Mouse (Mus musculus) ovary, postnatal 36 days (tissue): ENCODE data around the gene Hist1h2br.
A peak's percentile ranks its signal among the peaks of the same experiment; 100 is the strongest.
"Not testable (repeated sequence)": the region's sequence is repeated elsewhere in the genome, so short reads cannot be mapped to it uniquely, and the experiment has no call there.

Experiments
- DNase-seq: peaks from one replicate; pipeline ENCODE4 v3.0.0; 2022; ENCODE audit warnings: low spot score, mixed read lengths

The Hist1h2br gene

DNA sequence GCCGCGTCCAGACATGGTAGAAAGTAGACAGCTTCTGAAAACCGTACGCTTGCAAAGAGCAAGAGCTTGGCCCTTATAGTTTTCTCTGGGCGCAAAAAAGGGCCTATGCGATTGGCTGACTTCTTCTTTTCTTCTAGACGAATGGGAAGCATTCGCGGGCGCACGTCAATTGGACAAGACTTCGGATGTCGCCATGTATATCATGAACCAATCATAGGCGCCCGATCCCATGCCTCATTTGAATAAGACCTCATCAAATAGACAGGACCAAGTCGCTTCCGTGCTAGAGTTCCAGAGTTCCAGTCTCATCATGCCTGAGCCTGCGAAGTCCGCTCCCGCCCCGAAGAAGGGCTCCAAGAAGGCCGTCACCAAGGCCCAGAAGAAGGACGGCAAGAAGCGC lies at the start of gene Hist1h2br, which contains the start of gene Hist1h2ap:
TSS of gene Hist1h2br (plus strand) at position 283 of the 400 bp plus-strand sequence.
TSS of gene Hist1h2ap (minus strand) at position 47 of the 400 bp plus-strand sequence.
- DNase-seq, result not testable (repeated sequence)

DNA sequence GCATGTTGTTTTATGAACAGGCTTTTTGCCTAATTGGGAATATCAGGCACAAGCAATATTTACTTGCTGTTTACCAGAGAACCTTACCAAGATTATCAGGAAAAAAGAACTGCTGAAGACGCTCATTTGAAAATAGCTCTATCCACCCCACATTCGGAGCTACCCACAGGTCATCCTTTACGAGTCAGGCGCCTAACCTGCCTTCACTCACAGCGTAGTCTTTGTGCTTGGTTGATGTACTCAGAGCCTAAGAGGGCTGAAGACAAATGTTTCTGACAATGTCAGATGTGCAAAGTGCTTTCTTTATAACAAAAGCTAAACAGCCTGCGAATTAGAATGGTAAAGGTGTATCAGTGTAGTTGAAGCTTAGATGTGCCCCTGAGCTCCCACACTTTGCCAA lies 49.2 kb upstream of the Hist1h2br start:
- no peak for DNase-seq

DNA sequence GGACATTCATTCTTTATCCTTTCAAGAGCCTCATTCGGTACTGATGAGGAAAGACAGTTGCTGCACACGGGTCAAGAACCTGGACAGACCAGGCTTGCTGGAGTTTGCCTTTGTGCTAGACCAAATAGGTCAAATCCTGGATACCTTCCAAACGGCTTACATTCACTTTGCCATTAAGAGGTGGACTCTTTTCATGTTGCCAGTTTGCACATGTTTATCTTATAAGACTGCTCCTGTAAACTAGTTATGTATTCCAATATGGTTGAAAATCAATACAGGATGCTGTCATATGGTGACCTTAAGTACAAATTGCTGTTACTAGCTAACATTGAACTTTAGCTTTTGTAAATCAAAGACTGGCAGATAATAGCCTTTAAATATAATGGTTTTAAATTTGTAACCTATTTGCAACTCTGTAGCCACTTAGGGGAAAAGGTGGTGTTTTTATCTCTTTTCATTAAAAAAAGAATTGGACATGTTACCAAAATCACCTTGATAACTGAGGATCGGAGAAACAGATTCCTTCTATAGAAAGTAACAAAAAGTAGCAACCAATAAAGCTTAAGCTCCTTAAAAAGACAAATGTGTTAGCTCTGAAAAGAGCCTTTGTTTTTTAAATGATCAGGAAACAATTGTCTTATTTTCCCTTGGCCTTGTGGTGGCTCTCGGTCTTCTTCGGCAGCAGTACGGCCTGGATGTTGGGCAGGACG lies 47.2 kb upstream of the Hist1h2br start:
- DNase-seq, result no peak

- peak; percentile 75 for DNase-seq
Measured at GRCm38 (mm10) chr13:21786899-21787629, 46.5 kb upstream of the Hist1h2br start, which contains the start of the genes Hist1h2an and Hist1h2bp. TSS of gene Hist1h2an (minus strand) at chr13:21787218. TSS of gene Hist1h2bp (plus strand) at chr13:21787461.

GRCm38 (mm10) chr13:21787760-21788593 lies 45.6 kb upstream of the Hist1h2br start:
- DNase-seq, result no peak

DNA sequence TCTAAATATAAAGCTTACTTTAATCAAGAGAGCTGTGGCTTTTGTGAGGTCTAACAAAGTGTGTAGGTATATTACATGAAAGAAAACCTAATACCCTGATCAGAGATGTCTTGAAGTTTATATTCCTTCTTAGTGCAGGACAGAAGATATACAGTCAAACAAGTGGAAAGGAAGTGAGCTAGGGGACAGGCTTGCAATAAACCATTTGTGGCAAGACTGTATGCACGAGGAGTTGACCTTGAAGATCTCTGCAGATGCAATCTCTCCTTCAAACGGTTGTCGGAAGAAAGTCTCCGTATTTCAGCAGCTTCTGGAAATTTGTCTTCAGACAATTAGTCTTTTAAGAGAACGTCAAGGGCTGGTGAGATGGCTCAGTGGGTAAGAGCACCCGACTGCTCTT lies 43.6 kb upstream of the Hist1h2br start:
- DNase-seq, result no peak

DNA sequence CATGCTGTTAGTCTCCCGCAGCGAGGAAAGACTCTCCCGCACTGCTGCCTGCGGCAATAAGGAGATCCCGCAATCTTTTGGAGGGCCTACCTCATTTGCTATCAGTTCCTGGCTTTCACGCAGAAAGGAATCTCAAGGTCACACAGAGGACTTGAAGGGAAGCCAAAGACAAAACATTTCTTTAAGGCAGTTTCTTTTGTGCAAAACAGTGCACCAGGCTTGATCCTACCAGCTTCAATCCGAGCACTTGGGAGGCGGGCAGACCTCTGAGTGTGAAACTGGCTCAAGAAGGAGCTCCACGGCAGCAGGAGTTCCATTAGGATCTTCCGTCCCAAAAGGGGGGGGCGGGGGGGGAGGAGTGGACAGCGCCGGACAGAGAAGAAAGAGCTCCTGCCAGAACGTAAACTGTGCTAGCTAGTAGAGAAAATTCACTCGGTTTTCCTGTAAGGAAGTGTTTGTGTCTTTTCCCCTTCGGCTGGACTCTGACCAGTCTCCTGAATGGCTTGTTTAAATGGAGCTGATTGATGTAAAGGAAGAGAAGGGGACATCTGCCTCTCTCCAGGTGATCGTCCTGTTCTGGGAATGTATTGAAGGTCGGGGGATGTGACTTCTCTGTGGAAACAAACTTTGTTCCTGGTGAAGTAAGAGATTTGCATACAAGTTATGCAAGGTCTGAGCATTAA lies 42.8 kb upstream of the Hist1h2br start:
- DNase-seq, result peak; percentile 22

- no peak for DNase-seq
Measured at GRCm38 (mm10) chr13:21795584-21795983, 38.0 kb upstream of the Hist1h2br start.

GRCm38 (mm10) chr13:21797163-21797562 lies 36.4 kb upstream of the Hist1h2br start:
- not testable (repeated sequence) for DNase-seq

DNA sequence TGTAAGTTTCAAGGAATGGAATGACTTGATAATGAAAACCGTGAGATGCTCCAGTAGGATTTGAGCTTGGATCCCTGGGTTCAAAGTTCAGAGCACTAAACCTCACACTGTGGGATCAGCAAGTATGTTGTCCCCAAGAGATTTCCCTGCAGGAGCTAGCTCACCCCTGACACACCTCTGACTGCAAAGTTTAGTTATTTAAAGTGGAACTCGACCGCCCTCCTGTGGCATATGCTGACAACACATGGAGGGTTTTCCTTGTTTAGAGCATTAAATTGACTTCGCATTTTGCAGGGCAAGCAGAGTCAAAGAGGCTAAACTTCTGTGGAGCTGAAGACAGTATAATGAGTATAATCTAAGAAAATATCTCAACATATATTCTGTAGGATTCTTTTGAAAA lies 30.5 kb upstream of the Hist1h2br start:
- DNase-seq, result not testable (repeated sequence)

DNA sequence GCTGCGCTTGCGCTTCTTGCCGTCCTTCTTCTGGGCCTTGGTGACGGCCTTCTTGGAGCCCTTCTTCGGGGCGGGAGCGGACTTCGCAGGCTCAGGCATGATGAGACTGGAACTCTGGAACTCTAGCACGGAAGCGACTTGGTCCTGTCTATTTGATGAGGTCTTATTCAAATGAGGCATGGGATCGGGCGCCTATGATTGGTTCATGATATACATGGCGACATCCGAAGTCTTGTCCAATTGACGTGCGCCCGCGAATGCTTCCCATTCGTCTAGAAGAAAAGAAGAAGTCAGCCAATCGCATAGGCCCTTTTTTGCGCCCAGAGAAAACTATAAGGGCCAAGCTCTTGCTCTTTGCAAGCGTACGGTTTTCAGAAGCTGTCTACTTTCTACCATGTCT lies 23.5 kb upstream of the Hist1h2br start, which contains the start of the genes Hist1h2bq and Hist1h2ao:
TSS of gene Hist1h2bq (minus strand) at position 125 of the 400 bp plus-strand sequence.
TSS of gene Hist1h2ao (plus strand) at position 393 of the 400 bp plus-strand sequence.
- not testable (repeated sequence) for DNase-seq

GRCm38 (mm10) chr13:21811074-21811473 lies 22.5 kb upstream of the Hist1h2br start:
- not testable (repeated sequence) for DNase-seq

GRCm38 (mm10) chr13:21811539-21811938 lies 22.0 kb upstream of the Hist1h2br start, which contains the start of gene Hist1h4m:
TSS of gene Hist1h4m (plus strand) at chr13:21811746.
- peak; percentile 38 for DNase-seq

DNA sequence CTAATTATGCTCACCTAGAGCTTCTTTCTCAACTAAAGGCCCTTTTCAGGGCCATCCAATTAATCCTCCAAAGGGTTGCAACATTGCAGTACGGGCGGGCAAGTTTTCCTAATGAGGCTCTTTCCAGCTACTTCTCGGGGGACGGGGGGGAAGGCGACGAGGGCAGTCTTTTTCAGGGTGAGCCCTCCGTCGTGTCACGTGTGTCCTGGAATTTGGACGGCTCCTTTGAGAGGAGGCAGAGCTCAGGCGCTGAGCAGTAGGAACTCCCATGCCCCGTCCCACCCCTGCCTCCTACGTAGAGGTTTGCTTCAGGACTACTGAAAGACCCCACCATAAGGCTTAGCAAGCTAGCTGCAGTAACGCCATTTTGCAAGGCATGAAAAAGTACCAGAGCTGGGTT lies 21.5 kb upstream of the Hist1h2br start:
- DNase-seq, result not testable (repeated sequence)

GRCm38 (mm10) chr13:21820082-21820890 lies 13.3 kb upstream of the Hist1h2br start:
- DNase-seq, result not testable (repeated sequence)

DNA sequence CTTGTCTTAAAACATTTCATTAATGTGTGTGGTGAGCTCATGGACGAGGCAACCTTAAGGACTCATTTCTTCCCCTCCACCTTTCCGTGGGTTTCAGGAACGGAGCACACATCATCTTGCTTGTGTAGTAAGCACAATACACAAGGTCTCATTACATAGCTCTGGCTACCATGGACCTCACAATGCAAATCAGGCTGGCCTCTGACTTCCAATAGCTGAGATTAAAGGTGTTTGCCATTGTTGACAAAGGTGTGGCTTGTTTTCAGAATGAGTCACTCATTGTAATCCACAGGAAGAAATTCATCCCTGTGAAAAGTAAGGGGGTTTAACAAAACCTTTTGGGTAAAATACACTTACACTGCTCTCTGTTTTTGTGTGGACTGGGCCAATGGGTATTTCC lies 5.0 kb upstream of the Hist1h2br start:
- DNase-seq, result no peak

GRCm38 (mm10) chr13:21830344-21830743 lies 3.2 kb upstream of the Hist1h2br start:
- no peak for DNase-seq

GRCm38 (mm10) chr13:21831418-21832394 lies 1.8 kb upstream of the Hist1h2br start, which contains the start of gene Hist1h4n:
TSS of gene Hist1h4n (minus strand) at chr13:21832196.
- not testable (repeated sequence) for DNase-seq

GRCm38 (mm10) chr13:21840508-21840907 lies 7.0 kb downstream of the Hist1h2br start:
- not testable (repeated sequence) for DNase-seq
